Mouse (Mus musculus) liver, adult (tissue): ENCODE results near the gene Rad51d.
A peak's percentile ranks its signal among the peaks of the same experiment; 100 is the strongest.

Experiments used
- GATA4 ChIP-seq: IDR thresholded peaks from 2 replicates; pipeline ENCODE4 v1.6.1; 2014; ENCODE audit warnings: mild to moderate bottlenecking, low read length; ENCODE audit not compliant: insufficient replicate concordance

The Rad51d gene

GRCm38 (mm10) chr11:82899720-82900119, 9.3 kb upstream of the Rad51d start:
- TF ChIP-seq GATA4, result no peak

GRCm38 (mm10) chr11:82897478-82897877, 7.1 kb upstream of the Rad51d start:
- no peak for TF ChIP-seq GATA4

GRCm38 (mm10) chr11:82891936-82892335, 1.5 kb upstream of the Rad51d start, which contains the start of gene Fndc8:
Fndc8 (plus strand) TSS chr11:82892124.
- TF ChIP-seq GATA4, result no peak

GRCm38 (mm10) chr11:82889524-82890341, 681 bp downstream of the Rad51d start:
- TF ChIP-seq GATA4, result no peak

- TF ChIP-seq GATA4, result peak; percentile 87; the same call in 1 of the 2 replicates
Measured at GRCm38 (mm10) chr11:82888491-82888946, 1.9 kb downstream of the Rad51d start.

GRCm38 (mm10) chr11:82886559-82886958, 3.9 kb downstream of the Rad51d start:
- TF ChIP-seq GATA4, result no peak

- no peak for TF ChIP-seq GATA4
Measured at GRCm38 (mm10) chr11:82883180-82883579, 7.2 kb downstream of the Rad51d start.

- TF ChIP-seq GATA4, result no peak
Measured at GRCm38 (mm10) chr11:82877726-82878344, 12.6 kb downstream of the Rad51d start.

GRCm38 (mm10) chr11:82875631-82876030, 14.8 kb downstream of the Rad51d start:
- TF ChIP-seq GATA4, result no peak

- no peak for TF ChIP-seq GATA4
Measured at GRCm38 (mm10) chr11:82874924-82875323, 15.5 kb downstream of the Rad51d start.

GRCm38 (mm10) chr11:82871031-82871446, 19.4 kb downstream of the Rad51d start, which contains the start of gene Rffl:
Rffl (minus strand) TSS chr11:82871210.
- no peak for TF ChIP-seq GATA4

GRCm38 (mm10) chr11:82870173-82871030, 20.0 kb downstream of the Rad51d start:
- no peak for TF ChIP-seq GATA4

- no peak for TF ChIP-seq GATA4
Measured at GRCm38 (mm10) chr11:82869506-82870172, 20.8 kb downstream of the Rad51d start.

GRCm38 (mm10) chr11:82867956-82868355, 22.5 kb downstream of the Rad51d start:
- peak; percentile 49; the same call in 1 of the 2 replicates for TF ChIP-seq GATA4
